Mouse (Mus musculus) fibroblast of lung, adult 2 months (primary cell): ENCODE measurements around the gene Slfn9.
A peak's percentile ranks its signal among the peaks of the same experiment; 100 is the strongest.
"Not testable (repeated sequence)": the region's sequence is repeated elsewhere in the genome, so short reads cannot be mapped to it uniquely, and the experiment has no call there.

Experiments used
- DNase-seq: peaks from one replicate; pipeline ENCODE4 v3.0.0-alpha.2; 2011; ENCODE audit warnings: low read depth

The Slfn9 gene

DNA sequence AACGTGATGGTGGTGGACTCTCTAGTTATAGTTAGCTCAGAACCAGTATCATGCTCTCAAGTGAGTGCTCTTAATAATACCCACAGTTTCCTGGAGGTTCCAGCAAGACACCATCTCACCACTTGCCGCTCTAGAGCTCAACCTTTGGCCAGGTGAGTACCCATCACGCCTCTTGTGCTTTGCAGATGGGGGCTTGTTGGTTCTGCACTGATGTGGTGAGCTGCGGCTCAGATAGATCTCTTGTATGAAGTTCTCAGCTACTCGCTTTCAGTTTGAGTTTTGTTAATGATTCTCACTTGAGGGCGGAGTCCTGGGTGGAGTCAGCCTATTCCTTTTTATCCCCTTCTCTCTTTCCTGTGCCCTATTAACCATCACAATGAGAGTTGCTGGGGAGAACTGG is 37.0 kb downstream of the Slfn9 start:
- DNase-seq: no peak

DNA sequence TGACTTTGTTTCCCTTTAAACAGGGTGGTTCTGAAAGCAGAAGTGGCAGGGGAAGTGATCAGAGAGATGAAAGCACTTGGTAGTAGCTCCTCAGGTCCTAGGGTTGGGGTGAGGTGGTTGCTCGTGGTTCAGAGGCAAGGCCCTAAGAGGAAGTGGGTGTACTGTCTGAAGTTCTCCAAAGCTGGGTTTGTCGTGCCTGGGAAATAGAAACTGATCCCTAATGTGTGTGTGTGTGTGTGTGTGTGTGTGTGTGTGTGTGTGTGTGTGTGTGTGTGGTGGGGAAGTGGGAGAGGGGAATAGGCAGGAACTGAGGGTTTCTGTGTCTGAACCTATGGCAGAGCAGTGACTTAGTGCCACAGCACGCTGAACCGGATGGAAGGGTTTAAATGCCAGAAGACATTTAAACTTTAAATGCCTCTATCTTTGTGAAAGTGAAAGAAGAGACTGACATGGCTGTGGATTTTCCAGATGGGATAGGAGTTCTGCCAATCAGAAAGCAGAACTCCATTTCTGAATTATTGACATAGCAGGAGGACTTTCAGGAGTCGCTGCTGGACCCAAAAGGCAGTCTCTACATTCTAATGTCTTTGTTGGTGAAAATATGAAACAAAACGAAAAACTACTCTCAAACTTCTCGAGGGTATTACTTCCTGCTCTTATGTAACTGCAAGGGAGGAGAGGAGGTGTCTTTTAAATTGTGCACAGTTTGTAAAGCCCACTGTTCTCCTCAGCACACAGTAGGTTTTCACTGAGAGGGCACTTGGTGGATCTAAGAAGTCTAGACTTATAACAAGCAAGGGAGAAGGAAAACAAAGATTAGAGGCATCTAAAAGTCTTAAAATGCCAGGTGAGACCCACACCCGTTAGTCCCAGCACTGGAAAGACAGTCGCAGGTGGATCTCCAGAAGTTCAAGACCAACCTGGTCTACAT is 38.8 kb downstream of the Slfn9 start:
- no peak for DNase-seq

DNA sequence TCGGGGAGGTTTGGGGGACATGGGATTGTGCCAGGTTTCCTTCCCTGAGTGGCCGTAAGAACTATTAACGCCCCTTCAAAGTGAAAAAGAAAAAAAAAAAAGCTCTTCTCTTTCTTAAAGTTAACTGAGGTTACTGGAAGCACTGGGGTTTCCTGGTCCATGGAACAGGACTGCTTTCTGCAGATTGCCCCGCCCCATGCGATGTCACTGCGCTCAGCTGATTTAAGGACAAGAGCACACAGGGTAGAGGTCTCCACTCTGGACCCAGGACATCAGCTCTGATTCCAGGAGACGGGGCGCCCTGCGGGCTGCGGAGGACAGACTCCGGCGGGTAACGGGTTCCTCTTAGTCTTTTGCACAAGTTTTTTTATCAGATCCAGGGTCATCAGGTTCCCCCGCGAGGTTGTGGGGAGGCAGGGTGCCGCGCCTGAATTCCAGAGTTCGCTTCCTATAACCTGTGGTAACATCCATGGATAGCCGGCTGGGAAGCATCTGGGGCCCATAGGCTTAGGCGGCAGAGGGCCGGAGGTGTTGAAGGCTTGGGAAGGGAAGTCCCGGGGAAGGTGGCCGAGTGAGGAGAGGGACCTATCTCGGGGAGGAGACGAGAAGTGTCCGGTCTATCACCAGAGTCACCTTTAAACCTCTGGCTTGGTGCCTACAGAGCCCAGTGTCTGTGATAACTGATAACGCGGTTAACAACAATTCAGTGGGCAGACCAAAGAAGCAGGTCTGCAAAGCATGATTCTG is 39.6 kb downstream of the Slfn9 start:
- DNase-seq: no peak

DNA sequence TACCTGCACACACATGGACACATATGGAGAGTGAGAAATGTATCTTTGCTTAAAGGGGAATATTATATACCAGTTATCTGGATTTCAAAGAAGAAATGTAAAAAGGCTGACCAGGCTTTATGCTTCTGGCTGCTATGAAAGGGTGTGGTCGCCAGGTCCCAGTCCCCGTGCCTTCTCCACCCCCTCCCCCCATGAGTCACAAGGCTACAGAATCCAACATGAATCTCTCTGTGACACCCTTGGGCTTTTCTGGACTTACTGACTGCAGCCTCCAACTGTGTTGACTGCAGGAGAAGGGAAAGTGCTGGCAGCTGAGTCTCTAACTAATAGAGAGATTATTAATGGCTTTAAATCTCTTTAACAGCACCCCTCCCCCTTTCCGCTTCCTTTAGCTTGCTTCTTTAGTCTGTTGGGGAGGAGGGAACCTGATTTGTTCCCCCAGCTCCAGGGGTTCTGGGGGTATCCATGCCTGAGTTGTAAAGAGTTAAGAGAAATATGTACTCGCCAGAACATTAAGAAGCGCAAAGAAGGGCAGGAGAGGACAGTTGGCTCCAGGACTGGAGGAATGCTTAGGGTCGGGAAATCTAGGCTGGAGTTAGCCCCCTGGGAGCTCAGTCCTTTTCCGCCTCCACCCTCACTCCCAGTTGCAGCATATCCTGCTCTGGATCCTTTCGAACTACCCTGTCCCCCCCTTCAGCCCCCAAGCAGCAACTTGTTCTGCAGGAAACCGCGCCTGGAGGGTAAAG is 40.7 kb downstream of the Slfn9 start, which contains the start of gene Slfn5:
Gene Slfn5, plus strand, starts transcription at position 614 of the 746 bp plus-strand sequence.
- no peak for DNase-seq

DNA sequence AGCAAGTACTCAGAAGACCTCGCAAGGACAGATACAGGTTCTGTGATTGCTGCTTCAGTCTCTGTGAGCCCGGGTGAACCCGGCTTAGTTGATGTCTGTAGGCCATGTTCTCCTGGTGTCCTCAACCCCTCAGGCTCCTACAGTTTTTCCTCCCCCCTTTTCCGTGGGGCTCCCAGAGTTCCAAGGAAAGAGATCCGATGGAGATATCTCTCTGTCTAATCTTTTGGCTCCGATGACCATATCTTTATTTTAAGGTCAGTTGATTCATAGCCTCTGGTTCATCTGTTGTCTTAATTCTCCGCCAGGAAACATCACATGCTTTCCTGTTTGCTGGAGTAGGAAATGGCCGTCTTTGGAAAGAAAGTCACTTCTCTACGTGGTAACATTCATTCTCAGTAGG is 42.6 kb downstream of the Slfn9 start:
- no peak for DNase-seq

DNA sequence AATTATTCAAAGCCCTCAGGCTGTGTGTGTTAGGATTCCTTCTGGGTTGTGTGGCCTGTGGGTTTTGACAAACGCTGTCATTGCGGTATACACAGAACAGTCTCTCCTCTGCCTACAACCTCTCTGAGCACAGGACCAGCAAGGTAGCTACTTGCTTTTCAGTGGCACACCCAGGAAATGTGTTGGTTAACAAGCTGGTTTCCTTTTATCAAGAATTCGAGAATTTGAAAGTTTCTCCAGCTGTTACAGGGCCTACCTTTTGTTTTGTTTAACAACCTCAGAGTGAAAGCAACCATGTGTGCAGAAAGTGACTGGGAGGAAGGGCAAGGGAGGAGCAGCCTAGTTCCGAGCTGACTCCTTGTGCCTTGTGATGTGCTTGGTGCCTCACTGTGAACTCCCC is 44.2 kb downstream of the Slfn9 start:
- no peak for DNase-seq

DNA sequence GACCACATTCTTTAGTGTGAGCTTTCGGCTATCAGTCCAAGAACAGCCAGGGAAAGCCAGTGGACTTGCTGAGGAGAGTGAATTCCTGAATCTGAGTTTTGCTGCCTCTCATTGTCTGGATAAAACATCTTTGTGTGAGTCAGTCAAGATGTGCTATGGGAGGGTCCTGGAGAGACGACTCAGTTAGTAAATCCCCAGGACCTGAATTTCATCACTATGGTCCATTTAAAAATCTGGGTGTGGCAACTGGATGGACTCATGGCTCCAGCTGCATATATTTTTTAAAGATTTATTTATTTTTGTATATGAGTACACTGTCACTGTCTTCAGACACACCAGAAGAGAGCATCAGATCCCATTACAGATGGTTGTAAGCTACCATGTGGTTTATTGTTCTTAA is 46.0 kb downstream of the Slfn9 start:
- DNase-seq: no peak

DNA sequence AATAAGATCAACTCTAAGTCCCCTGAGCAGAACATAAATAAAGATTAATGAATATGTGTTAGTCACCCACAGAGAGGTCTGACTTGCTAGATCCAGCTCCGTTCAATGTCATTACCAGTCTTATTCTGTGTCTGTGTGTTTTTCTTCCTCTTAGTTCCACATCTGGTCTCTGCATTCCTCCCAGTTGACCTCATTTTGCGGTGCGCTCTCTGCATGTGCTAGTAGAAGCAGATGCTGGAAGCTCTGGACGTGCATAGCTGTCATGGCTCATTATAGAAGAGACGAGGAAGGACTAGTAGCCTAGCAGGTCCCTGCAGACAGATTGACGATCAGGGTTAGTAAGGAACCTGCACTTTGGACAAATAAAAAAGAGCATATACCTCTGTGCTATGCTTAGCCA is 48.3 kb downstream of the Slfn9 start:
- DNase-seq: peak; percentile 3

DNA sequence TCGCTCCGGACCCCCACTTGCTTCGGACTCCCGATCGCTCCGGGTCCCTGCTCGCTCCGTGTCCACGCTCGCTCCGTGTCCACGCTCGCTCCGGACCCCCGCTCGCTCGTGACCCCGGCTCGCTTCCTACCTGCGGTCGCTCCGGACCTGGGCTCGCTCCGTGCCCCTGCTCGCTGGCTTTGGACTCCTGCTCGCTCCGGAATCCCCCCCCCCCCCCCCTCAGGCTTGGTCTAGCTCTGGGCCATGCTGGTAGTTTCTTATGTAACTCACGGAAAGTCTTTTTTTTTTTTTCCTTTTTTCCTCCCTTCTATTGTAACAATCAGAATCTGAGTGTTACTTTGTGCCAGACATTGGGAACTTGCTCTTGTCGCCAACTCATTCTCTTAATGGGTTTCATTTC is 58.4 kb downstream of the Slfn9 start:
- no peak for DNase-seq

DNA sequence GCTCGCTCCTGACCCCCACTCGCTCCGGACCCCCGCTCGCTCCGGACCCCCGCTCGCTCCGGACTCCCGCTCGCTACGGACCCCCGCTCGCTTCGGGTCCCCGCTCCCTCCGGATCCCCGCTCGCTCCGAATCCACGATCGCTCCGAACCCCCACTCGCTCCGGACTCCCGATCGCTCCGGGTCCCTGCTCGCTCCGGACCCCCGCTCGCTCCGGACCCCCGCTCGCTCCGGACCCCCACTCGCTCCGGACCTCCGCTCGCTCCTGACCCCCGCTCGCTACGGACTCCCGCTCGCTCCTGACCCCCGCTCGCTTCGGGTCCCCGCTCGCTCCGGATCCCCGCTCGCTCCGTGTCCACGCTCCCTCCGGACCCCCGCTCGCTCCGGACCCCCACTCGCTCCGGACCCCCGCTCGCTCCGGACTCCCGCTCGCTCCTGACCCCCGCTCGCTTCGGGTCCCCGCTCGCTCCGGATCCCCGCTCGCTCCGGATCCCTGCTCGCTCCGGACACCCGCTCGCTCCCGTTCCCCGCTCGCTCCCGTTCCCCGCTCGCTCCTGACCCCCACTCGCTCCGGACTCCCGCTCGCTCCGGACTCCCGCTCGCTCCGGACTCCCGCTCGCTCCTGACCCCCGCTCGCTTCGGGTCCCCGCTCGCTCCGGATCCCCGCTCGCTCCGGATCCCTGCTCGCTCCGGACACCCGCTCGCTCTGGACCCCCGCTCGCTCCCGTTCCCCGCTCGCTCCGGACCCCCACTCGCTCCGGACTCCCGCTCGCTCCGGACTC is 59.8 kb downstream of the Slfn9 start:
- not testable (repeated sequence) for DNase-seq

DNA sequence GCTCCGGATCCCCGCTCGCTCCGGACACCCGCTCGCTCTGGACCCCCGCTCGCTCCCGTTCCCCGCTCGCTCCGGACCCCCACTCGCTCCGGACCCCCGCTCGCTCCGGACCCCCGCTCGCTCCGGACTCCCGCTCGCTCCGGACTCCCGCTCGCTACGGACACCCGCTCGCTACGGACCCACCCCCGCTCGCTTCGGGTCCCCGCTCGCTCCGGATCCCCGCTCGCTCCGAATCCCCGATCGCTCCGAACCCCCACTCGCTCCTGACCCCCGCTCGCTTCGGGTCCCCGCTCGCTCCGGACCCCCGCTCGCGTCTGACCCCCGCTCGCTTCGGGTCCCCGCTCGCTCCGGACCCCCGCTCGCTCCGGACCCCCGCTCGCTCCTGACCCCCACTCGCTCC is 60.5 kb downstream of the Slfn9 start:
- DNase-seq: not testable (repeated sequence)

DNA sequence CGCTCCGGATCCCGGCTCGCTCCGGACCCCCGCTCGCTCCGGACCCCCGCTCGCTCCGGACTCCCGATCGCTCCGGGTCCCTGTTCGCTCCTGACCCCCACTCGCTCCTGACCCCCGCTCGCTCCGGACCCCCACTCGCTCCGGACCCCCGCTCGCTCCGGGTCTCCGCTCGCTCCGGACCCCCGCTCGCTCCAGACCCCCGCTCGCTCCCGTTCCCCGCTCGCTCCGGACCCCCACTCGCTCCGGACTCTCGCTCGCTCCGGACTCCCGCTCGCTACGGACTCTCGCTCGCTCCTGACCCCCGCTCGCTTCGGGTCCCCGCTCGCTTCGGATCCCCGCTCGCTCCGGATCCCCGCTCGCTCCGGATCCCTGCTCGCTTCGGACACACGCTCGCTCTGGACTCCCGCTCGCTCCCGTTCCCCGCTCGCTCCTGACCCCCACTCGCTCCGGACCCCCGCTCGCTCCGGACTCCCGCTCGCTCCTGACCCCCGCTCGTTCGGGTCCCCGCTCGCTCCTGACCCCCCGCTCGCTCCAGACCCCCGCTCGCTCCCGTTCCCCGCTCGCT is 61.2 kb downstream of the Slfn9 start:
- not testable (repeated sequence) for DNase-seq

DNA sequence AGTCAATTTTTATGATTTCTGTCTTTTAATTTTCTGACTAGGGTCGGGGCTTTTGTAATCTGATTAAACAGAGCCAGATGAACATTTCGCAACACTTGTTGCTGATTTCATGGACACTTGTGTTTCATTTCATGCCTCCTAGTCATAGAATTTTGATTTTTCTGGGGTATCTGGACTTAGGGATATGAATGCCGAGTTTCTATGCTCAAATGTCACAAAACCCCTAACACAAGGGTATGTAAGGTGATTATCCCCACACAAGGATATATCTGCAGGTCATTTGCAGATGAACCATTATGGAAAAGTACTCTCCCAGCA is 62.0 kb downstream of the Slfn9 start:
- DNase-seq: no peak

DNA sequence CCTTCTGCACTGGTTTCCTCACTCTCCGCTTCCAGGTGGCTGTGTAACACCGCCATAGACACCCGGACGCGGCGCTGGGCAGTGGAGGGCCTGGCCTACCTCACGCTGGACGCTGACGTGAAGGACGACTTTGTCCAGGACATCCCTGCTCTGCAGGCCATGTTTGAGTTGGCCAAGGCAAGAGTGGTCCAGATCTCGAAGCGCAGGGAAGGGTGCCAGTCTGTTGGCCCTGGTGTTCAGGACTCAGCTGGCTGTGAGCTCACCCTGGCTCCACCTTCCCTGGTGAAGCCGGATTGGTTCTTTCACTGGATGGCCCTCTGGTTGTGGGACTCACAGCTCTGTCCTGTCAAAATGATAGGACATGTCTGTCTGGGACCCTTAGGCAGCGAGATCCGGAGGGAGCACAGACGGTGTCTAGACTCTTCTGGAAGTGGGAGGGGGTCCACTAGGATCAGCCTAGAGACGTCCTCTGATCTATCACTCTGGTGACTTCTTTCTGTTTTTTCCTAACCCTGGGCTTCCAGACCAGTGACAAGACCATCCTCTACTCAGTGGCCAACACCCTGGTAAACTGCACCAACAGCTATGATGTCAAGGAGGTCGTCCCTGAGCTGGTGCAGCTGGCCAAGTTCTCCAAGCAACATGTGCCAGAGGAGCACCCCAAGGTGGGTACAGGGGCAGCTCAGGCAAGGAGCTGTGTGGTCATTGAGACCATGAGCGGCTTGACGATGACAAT is 62.6 kb downstream of the Slfn9 start:
- DNase-seq: no peak
